Mouse (Mus musculus) intestine, postnatal 0 days (tissue): ENCODE measurements at regions not wholly inside any gene's neighbourhood (a gene's known extent, or its start where the extent isn't known, plus 50 kb on each side); places are given as distances from the start of the nearest gene placed in this dataset.
A peak's percentile ranks its signal among the peaks of the same experiment; 100 is the strongest.

Experiments used
- ATAC-seq: fragments of 200-750 bp; cut with Nextera tagmentation; 2 replicates; pipeline ENCODE4 v1.8.0; 2017; ENCODE audit warnings: mild to moderate bottlenecking, moderate TSS enrichment, moderate library complexity
- H3K27ac ChIP-seq: fragments of 300-500 bp; sonication (generic); 2 replicates; pipeline ENCODE4 v1.5.1; 2014; ENCODE audit warnings: mild to moderate bottlenecking, low read depth, low read length, moderate library complexity
- H3K27me3 ChIP-seq: fragments of 300-500 bp; sonication (generic); replicated peaks from 2 replicates; pipeline ENCODE4 v1.6.1; 2014; ENCODE audit warnings: low read length, mixed read lengths; ENCODE audit not compliant: control insufficient read depth, insufficient read depth
- H3K36me3 ChIP-seq: fragments of 300-500 bp; sonication (generic); 2 replicates; pipeline ENCODE4 v1.6.1; 2014; ENCODE audit warnings: mild to moderate bottlenecking, moderate library complexity; ENCODE audit not compliant: control insufficient read depth, insufficient read depth
- H3K4me1 ChIP-seq: fragments of 300-500 bp; sonication (generic); replicated peaks from 2 replicates; pipeline ENCODE4 v1.6.1; 2014; ENCODE audit warnings: antibody characterized with exemption, low read length, mixed read lengths; ENCODE audit not compliant: control insufficient read depth, insufficient read depth
- H3K4me2 ChIP-seq: fragments of 300-500 bp; sonication (generic); replicated peaks from 2 replicates; pipeline ENCODE4 v1.6.1; 2014; ENCODE audit warnings: low read depth, mild to moderate bottlenecking, moderate library complexity
- H3K4me3 ChIP-seq: fragments of 300-500 bp; sonication (generic); 2 replicates; pipeline ENCODE4 v1.5.1; 2014; ENCODE audit warnings: low read depth, low read length
- H3K9ac ChIP-seq: fragments of 300-500 bp; sonication (generic); 2 replicates; pipeline ENCODE4 v1.6.1; 2014; ENCODE audit warnings: mild to moderate bottlenecking, low read depth, low read length
- H3K9me3 ChIP-seq: fragments of 300-500 bp; sonication (generic); 2 replicates; pipeline ENCODE4 v1.6.1; 2016; ENCODE audit warnings: mixed run types; ENCODE audit not compliant: control insufficient read depth
- CTCF ChIP-seq: sonication (generic); IDR thresholded peaks from 2 replicates; pipeline ENCODE4 v1.5.1; 2016; ENCODE audit warnings: low read depth, mild to moderate bottlenecking, control low read depth, antibody characterized with exemption, moderate library complexity
- WGBS: fragments of 180-500 bp; shearing (Covaris S2); extraction: QIAGEN DNeasy Blood & Tissue Kit; methylation state at CpG from one replicate; pipeline ENCODE4 v1.1.7; 2014; 5-methylcytosine and 5-hydroxymethylcytosine counted together

DNA sequence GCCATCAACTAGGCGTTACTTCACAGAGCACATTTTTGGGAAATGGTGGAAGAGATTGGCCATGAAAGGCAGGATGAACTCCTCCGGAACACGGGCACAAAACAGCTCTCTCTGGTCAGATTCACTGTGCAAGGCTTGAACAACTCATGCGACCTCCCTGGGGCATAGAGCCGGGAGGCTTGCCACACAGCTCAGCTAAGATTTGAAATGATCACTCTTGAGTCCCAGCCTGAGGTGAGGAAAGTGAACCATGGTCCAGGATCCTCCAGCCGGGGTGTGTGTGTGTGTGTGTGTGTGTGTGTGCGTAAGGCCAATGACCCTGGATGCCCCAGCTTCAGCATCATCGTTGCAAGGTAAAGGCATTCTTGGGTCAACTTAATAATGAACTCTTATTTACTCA, 237.5 kb downstream of the Gm45692 start:
- H3K36me3 ChIP-seq, result no peaks in the 10 kb centered on the region
- no peak overlapping the region for H3K27ac ChIP-seq
- WGBS, result 72% methylated on average over 8 of the region's 8 CpGs
- no peaks in the 10 kb centered on the region for H3K9me3 ChIP-seq
- no peak for TF ChIP-seq CTCF
- no peak for ATAC-seq
- H3K9ac ChIP-seq, result no peak overlapping the region
- H3K4me3 ChIP-seq, result no peak overlapping the region
- no peaks in the 10 kb centered on the region for H3K27me3 ChIP-seq
- no peaks in the 10 kb centered on the region for H3K4me1 ChIP-seq
- H3K4me2 ChIP-seq, result no peak overlapping the region

DNA sequence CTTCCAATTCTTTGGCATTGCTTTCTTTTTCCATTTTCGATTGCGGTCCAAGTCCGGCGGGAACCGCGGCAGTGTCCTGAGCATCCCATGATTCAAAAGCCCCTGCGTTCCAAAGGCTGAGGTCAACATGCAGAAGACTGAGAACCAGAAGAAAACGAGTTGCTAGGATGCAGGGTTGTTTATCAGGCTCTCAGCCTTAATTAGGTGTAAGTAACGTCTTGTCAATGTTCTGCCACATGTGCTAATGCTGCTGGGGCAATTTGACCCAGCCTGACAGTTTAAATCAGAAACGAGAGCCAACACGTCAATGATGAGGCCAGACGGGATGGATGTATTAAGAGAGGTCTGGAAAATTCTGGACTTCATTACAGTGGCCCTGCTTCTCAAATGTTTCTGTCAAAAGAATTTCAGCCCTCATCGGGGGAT, 239.4 kb downstream of the Gm45692 start:
- no peak overlapping the region for H3K9ac ChIP-seq
- H3K27ac ChIP-seq, result no peak overlapping the region
- TF ChIP-seq CTCF, result no peak
- H3K4me2 ChIP-seq, result no peak overlapping the region
- no peaks in the 10 kb centered on the region for H3K4me1 ChIP-seq
- H3K4me3 ChIP-seq, result no peak overlapping the region
- no peaks in the 10 kb centered on the region for H3K9me3 ChIP-seq
- H3K27me3 ChIP-seq, result no peaks in the 10 kb centered on the region
- WGBS, result 88% methylated on average over 13 of the region's 13 CpGs
- no peak for ATAC-seq
- H3K36me3 ChIP-seq, result no peaks in the 10 kb centered on the region

DNA sequence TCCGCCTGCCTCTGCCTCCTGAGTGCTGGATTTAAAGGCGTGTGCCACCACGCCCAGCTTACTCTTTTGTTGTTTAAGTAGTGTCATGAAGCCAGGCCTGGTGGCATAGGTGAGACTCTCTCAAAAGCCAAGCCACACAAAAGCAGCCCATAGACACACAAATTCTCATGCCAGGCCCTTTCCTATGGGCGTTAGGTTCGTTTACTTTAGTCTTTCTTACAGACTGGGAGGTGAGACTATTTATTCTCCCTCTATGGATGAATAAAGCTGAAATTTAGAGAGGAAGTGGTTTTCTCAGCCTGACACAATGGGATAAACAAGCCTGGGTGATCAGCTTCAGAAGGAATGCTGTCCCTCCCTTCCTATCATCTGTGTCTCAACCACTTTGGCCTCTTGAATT, 243.0 kb downstream of the Gm45692 start:
- no peak overlapping the region for H3K4me2 ChIP-seq
- 87% methylated on average over 5 of the region's 5 CpGs for WGBS

DNA sequence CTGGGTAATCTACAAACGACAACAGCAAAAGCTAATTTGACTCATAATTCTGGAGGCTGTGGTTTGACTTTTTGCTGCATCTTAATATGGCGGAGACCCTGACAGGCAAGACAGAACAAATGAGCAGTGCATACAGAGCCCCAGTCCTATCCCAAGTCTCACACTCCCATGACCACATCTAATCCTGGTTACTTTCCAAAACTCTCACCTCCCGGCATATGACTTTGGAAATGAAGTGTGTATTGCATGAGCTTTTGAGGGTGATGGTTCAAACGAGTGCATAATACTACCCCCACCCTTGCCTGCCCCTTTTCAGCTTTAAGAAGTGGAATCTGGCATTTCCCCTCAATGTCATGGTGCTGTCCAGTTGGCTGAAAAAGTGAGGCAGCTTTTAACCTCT, 244.3 kb downstream of the Gm45692 start:
- no peak for TF ChIP-seq CTCF
- ATAC-seq, result no peak
- Histone ChIP-seq H3K4me2 (no peak overlapping the region), H3K36me3 (no peaks in the 10 kb centered on the region), H3K27ac (no peak overlapping the region), H3K9me3 (no peaks in the 10 kb centered on the region), H3K4me1 (no peaks in the 10 kb centered on the region), H3K9ac (no peak overlapping the region), H3K27me3 (no peaks in the 10 kb centered on the region), H3K4me3 (no peak overlapping the region)
- WGBS, result 84% methylated on average over 4 of the region's 4 CpGs

More for the DNA sequence above, 243.0 kb downstream of the Gm45692 start:
- Histone ChIP-seq H3K9me3 (no peaks in the 10 kb centered on the region), H3K4me1 (no peaks in the 10 kb centered on the region), H3K27me3 (no peaks in the 10 kb centered on the region), H3K9ac (no peak overlapping the region), H3K27ac (no peak overlapping the region), H3K4me3 (no peak overlapping the region), H3K36me3 (no peaks in the 10 kb centered on the region)
- no peak for ATAC-seq
- no peak for TF ChIP-seq CTCF

DNA sequence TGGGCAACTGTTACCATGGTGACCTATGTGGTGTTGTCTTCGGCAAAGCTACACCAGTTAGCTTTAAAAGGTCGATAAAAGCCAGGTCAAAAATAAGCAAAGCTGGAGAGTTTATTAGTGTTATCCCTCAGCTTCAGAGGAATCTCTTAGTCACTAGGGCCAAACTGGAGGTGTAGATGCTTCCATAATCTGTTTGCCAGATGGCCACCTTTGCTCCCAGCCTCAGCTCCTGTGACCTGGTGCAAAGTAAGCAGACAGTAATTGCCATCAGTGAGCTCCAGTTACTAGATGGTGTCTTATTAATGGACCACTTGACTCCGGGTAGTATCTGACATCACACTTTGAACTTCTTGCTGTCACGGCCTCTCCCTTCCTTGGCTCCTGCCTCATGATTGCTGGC, 245.3 kb downstream of the Gm45692 start:
- TF ChIP-seq CTCF, result no peak
- no peak overlapping the region for H3K4me2 ChIP-seq
- no peaks in the 10 kb centered on the region for H3K27me3 ChIP-seq
- H3K9ac ChIP-seq, result no peak overlapping the region
- H3K4me1 ChIP-seq, result no peaks in the 10 kb centered on the region
- no peak overlapping the region for H3K27ac ChIP-seq
- no peaks in the 10 kb centered on the region for H3K9me3 ChIP-seq
- H3K36me3 ChIP-seq, result no peaks in the 10 kb centered on the region
- ATAC-seq, result no peak
- no peak overlapping the region for H3K4me3 ChIP-seq
- WGBS, result 41% methylated on average over 4 of the region's 4 CpGs

DNA sequence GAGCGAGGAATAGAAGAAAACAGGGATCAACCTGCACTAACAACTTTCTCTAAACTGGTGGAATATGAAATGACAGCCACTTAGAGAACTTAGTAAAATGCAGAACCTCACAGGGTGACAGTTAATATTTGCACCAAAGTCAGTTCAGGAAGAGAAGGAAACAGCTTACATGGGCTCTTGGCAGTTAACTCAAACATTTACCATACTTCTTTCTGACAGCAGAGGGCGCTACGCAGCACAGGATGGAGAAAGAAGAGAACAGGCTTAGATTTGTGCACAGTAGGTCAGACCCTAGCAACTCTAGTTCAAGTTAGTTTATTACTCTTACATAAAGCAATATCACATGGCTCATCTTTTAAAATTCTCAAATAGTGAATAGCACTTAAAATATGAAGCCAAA, 261.3 kb downstream of the Gm45692 start:
- Histone ChIP-seq H3K9ac (no peak overlapping the region), H3K36me3 (no peaks in the 10 kb centered on the region), H3K27me3 (no peaks in the 10 kb centered on the region), H3K27ac (no peak overlapping the region), H3K4me3 (no peak overlapping the region), H3K4me1 (no peaks in the 10 kb centered on the region), H3K4me2 (no peak overlapping the region), H3K9me3 (no peaks in the 10 kb centered on the region)
- no peak for ATAC-seq
- TF ChIP-seq CTCF, result peak; percentile 88
- WGBS, result 32% methylated on average over 3 of the region's 3 CpGs

DNA sequence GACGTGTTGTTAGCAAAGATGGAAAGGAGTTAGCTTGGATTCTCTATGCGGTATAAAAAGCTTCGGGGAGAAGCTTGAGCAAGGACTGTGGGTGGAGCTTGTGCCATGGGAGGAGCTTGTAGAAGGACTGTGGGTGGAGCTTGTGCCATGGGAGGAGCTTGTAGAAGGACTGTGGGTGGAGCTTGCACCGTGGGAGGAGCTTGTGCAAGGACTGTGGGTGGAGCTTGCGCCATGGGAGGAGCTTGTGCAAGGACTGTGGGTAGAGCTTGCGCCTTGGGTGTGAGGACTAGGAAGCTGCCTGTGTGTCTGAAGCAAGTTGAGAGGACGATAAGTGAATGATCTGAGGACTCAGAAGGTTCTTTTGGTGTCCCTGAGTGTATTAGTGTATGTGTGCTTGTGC, 263.1 kb downstream of the Gm45692 start:
- H3K9ac ChIP-seq, result no peak overlapping the region
- WGBS, result 87% methylated on average over 7 of the region's 7 CpGs
- H3K27me3 ChIP-seq, result no peaks in the 10 kb centered on the region
- no peaks in the 10 kb centered on the region for H3K4me1 ChIP-seq
- no peaks in the 10 kb centered on the region for H3K36me3 ChIP-seq
- no peaks in the 10 kb centered on the region for H3K9me3 ChIP-seq
- no peak overlapping the region for H3K4me3 ChIP-seq
- ATAC-seq, result no peak
- no peak overlapping the region for H3K4me2 ChIP-seq
- H3K27ac ChIP-seq, result no peak overlapping the region
- TF ChIP-seq CTCF, result no peak
